Mouse (Mus musculus) lung, embryonic 14.5 days (tissue): Measurements from ENCODE around the gene Pacs1. TPM values are rescaled to one million over a fixed set of nuclear protein-coding genes. Genes with fewer than 3 reads are reported as not detected.
A peak's percentile ranks its signal among the peaks of the same experiment; 100 is the strongest.

Experiments
- ATAC-seq: fragments of 200-750 bp; cut with Nextera tagmentation; 2 replicates; pipeline ENCODE4 v1.8.0; 2017; ENCODE audit warnings: mild to moderate bottlenecking, moderate TSS enrichment, moderate library complexity; ENCODE audit not compliant: insufficient read depth
- DNase-seq: peaks from one replicate; pipeline ENCODE4 v3.0.0-alpha.2; 2015
- H3K27ac ChIP-seq: fragments of 300-500 bp; sonication (generic); 2 replicates; pipeline ENCODE4 v1.5.1; 2014; ENCODE audit warnings: low read depth, mild to moderate bottlenecking, moderate library complexity
- H3K27me3 ChIP-seq: fragments of 300-500 bp; sonication (generic); 2 replicates; pipeline ENCODE4 v1.6.1; 2014; ENCODE audit warnings: low read length, control low read depth; ENCODE audit not compliant: insufficient read depth
- H3K36me3 ChIP-seq: fragments of 300-500 bp; sonication (generic); 2 replicates; pipeline ENCODE4 v1.6.1; 2014; ENCODE audit warnings: control low read depth; ENCODE audit not compliant: insufficient read depth
- H3K4me1 ChIP-seq: fragments of 300-500 bp; sonication (generic); 2 replicates; pipeline ENCODE4 v1.6.1; 2014; ENCODE audit warnings: antibody characterized with exemption, control low read depth; ENCODE audit not compliant: insufficient read depth
- H3K4me2 ChIP-seq: fragments of 300-500 bp; sonication (generic); 2 replicates; pipeline ENCODE4 v1.6.1; 2014; ENCODE audit warnings: mild to moderate bottlenecking
- H3K4me3 ChIP-seq: fragments of 300-500 bp; sonication (generic); 2 replicates; pipeline ENCODE4 v1.5.1; 2014; ENCODE audit warnings: low read depth, low read length
- H3K9ac ChIP-seq: fragments of 300-500 bp; sonication (generic); 2 replicates; pipeline ENCODE4 v1.6.1; 2014
- H3K9me3 ChIP-seq: fragments of 300-500 bp; sonication (generic); 2 replicates; pipeline ENCODE4 v1.6.1; 2016; ENCODE audit warnings: low read depth, low read length, control low read depth
- CTCF ChIP-seq: IDR thresholded peaks from 2 replicates; pipeline ENCODE4 v1.5.1; 2016; ENCODE audit warnings: antibody characterized with exemption, low read depth
- WGBS: fragments of 180-500 bp; shearing (Covaris S2); extraction: QIAGEN DNeasy Blood & Tissue Kit; methylation state at CpG from one replicate; pipeline ENCODE4 v1.1.7; 2014; 5-methylcytosine and 5-hydroxymethylcytosine counted together
- polyA plus RNA-seq: library from polyadenylated mRNA; unstranded; fragments of >200 nt; fragmentation: Nextera tagmentation; extraction: Ambion mirVana; gene quantifications from 2 replicates; pipeline ENCODE4 v1.2.1, GENCODE M21; 2014

Pacs1 gene
- polyA plus RNA-seq, 1 experiment from 2014 or later, result 31.8 TPM

- H3K9me3 ChIP-seq, result no peaks in the 10 kb centered on the region
- H3K36me3 ChIP-seq, result no peaks in the 10 kb centered on the region
- H3K4me2 ChIP-seq, result no peak overlapping the region
- no peak for DNase-seq
- H3K9ac ChIP-seq, result no peak overlapping the region
- ATAC-seq, result no peak
- H3K4me3 ChIP-seq, result no peak overlapping the region
- peaks cover 7% of the 10 kb centered on the region for H3K4me1 ChIP-seq
- no peak overlapping the region for H3K27ac ChIP-seq
- TF ChIP-seq CTCF, result no peak
- WGBS, result 77% methylated on average over 6 of the region's 6 CpGs
- H3K27me3 ChIP-seq, result peaks cover 9% of the 10 kb centered on the region; the same call in 1 of the 2 replicates
Observed at GRCm38 (mm10) chr19:5300588-5300987, 27.7 kb upstream of the Pacs1 start.

DNA sequence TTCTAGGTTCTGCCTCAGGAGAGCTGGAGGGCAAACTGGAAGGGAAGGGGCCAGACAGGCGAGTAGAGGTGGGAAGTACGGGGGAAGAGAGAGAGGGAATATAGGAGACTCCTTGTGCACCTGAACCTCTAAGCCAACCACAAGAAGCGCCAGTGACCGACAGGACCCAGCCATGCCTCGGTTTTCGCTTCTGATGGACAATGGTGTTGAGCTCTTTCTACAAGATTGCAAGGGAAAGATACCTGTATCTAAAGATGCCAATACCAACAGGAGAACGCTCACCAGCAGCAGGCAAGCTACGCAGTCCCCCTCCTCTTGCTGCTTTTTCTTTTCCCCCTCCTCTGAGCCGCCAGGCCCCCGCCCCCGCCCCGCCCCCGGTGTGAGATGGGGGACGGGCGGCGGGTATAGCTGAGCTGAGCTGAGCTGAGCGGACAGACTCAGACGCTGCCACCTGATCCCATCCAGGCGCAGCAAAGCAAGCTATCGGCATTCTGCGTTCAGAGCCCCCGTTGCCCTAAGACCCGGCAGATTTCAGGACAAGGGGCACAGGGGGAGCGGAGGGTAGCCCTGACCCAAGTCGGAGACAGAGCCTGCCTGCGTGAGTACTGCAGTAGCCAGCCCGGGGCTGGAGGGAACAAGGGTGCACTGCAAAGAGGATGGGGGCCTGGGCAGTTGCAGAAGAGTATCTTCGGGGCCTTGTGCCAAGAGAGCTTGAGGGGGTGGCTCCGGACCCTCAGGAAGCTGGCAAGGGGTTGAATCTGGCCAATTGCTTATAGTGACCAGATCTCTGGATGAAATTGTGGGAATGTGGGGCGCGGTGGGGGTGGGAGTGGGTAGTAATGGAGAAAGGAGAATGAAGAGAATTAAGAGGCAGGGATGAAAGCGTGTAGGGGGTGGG, 25.2 kb upstream of the Pacs1 start, which contains the start of gene Gal3st3:
Gene Gal3st3 (plus strand): TSS at position 429 of the 898 bp plus-strand sequence.
- ATAC-seq, result no peak
- peaks cover 9% of the 10 kb centered on the region; the same call in 1 of the 2 replicates for H3K27me3 ChIP-seq
- H3K9me3 ChIP-seq, result no peaks in the 10 kb centered on the region
- WGBS, result 6% methylated on average over 32 of the region's 32 CpGs
- no peak for TF ChIP-seq CTCF
- H3K36me3 ChIP-seq, result peaks cover 12% of the 10 kb centered on the region
- H3K4me1 ChIP-seq, result peaks cover 11% of the 10 kb centered on the region
- peak within 1 kb of the TSS; percentile 36 for H3K4me3 ChIP-seq
- H3K4me2 ChIP-seq, result peak within 1 kb of the TSS; percentile 68
- peak within 1 kb of the TSS; percentile 60 for H3K9ac ChIP-seq
- no peak for DNase-seq
- H3K27ac ChIP-seq, result no peak within 1 kb of the TSS

DNA sequence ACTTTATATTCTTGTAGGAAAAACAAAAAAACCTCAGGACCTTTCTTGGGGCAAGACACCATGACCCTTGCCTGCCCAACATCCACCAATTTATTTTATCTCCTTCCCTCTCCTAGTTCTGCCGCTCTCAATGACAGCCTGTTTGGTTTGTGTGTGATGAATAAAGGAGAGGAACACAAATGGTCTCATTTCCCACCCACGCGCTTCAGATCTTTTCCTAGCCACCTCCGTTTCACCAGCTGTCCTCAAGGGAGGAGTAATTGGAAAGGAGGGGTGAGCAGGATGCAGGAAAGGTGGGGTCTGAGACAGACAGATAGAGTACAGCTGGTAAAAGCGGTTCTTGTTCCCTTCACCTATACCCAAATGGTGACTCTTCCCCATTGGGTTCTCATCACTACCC, 23.7 kb upstream of the Pacs1 start:
- DNase-seq, result no peak
- peaks cover 9% of the 10 kb centered on the region; the same call in 1 of the 2 replicates for H3K27me3 ChIP-seq
- no peak for ATAC-seq
- H3K4me1 ChIP-seq, result peaks cover 11% of the 10 kb centered on the region
- H3K27ac ChIP-seq, result no peak overlapping the region
- no peak overlapping the region for H3K9ac ChIP-seq
- no peaks in the 10 kb centered on the region for H3K9me3 ChIP-seq
- peaks cover 27% of the 10 kb centered on the region for H3K36me3 ChIP-seq
- no peak for TF ChIP-seq CTCF
- H3K4me2 ChIP-seq, result peak overlapping the region; percentile 93; the same call in 1 of the 2 replicates
- 36% methylated on average over 5 of the region's 5 CpGs for WGBS
- H3K4me3 ChIP-seq, result no peak overlapping the region; the same call in 1 of the 2 replicates

GRCm38 (mm10) chr19:5295736-5296075, 22.8 kb upstream of the Pacs1 start:
- H3K4me1 ChIP-seq, result peaks cover 11% of the 10 kb centered on the region
- DNase-seq (no peak), ATAC-seq (peak; percentile 49)
- H3K27ac ChIP-seq, result peak overlapping the region; percentile 88
- H3K9me3 ChIP-seq, result no peaks in the 10 kb centered on the region
- peak overlapping the region; percentile 67 for H3K9ac ChIP-seq
- peak overlapping the region; percentile 78 for H3K4me3 ChIP-seq
- peak overlapping the region; percentile 93 for H3K4me2 ChIP-seq
- no peak for TF ChIP-seq CTCF
- H3K27me3 ChIP-seq, result peaks cover 9% of the 10 kb centered on the region; the same call in 1 of the 2 replicates
- peaks cover 36% of the 10 kb centered on the region for H3K36me3 ChIP-seq
- 5% methylated on average over 13 of the region's 13 CpGs for WGBS

- Histone ChIP-seq H3K27ac (peak within 1 kb of the TSS; percentile 88), H3K9ac (peak within 1 kb of the TSS; percentile 81), H3K27me3 (peaks cover 9% of the 10 kb centered on the region; the same call in 1 of the 2 replicates), H3K36me3 (peaks cover 42% of the 10 kb centered on the region), H3K4me3 (peak within 1 kb of the TSS; percentile 78), H3K4me1 (peaks cover 11% of the 10 kb centered on the region), H3K9me3 (no peaks in the 10 kb centered on the region), H3K4me2 (peak within 1 kb of the TSS; percentile 93)
- ATAC-seq (peak; percentile 99), DNase-seq (peak; percentile 100)
- peak; percentile 87 for TF ChIP-seq CTCF
- 0% methylated on average over 46 of the region's 46 CpGs for WGBS
Observed at GRCm38 (mm10) chr19:5294972-5295735, 22.2 kb upstream of the Pacs1 start, which contains the start of gene Sf3b2. Gene Sf3b2, minus strand, starts transcription at chr19:5295455.

GRCm38 (mm10) chr19:5278381-5278780, 5.5 kb upstream of the Pacs1 start:
- Histone ChIP-seq H3K27ac (no peak overlapping the region), H3K4me1 (no peaks in the 10 kb centered on the region), H3K9me3 (no peaks in the 10 kb centered on the region), H3K27me3 (no peaks in the 10 kb centered on the region), H3K36me3 (peaks cover 91% of the 10 kb centered on the region), H3K9ac (no peak overlapping the region), H3K4me3 (no peak overlapping the region), H3K4me2 (no peak overlapping the region)
- no peak for ATAC-seq
- 79% methylated on average over 8 of the region's 8 CpGs for WGBS
- TF ChIP-seq CTCF, result no peak
- DNase-seq, result no peak
